Mouse (Mus musculus) CH12.LX (cell line): ENCODE measurements around the gene Hist1h4f. TPM values are rescaled to one million over a fixed set of nuclear protein-coding genes. Genes with fewer than 3 reads are reported as not detected.
"Not testable (repeated sequence)": the region's sequence is repeated elsewhere in the genome, so short reads cannot be mapped to it uniquely, and the experiment has no call there.

Source experiments
- DNase-seq: peaks from one replicate; pipeline ENCODE4 v3.0.0-alpha.2; 2013; ENCODE audit errors: extremely low read depth
- H3K27ac ChIP-seq: 2 replicates; pipeline ENCODE4 v1.5.1; 2012; ENCODE audit warnings: low read depth, mild to moderate bottlenecking, control low read depth, moderate library complexity; ENCODE audit not compliant: insufficient read depth
- H3K27me3 ChIP-seq: replicated peaks from 2 replicates; pipeline ENCODE3; 2012; ENCODE audit warnings: inconsistent platforms
- H3K36me3 ChIP-seq, 2 experiments: replicated peaks in 1 of 2; 2 replicates each; pipeline versions ENCODE3 to v1.6.1; 2012; ENCODE audit warnings: inconsistent platforms in 1 of 2, low read length in 1 of 2, mild to moderate bottlenecking in 1 of 2, mixed read lengths in 1 of 2, moderate library complexity in 1 of 2; ENCODE audit not compliant: control insufficient read depth in 1 of 2, insufficient read depth in 1 of 2
- H3K4me1 ChIP-seq, 2 experiments: 2 replicates each; pipeline ENCODE4 v1.6.1; 2012; ENCODE audit warnings: inconsistent platforms in 1 of 2, moderate library complexity in 1 of 2; ENCODE audit not compliant: insufficient read depth in 2 of 2, control insufficient read depth in 1 of 2
- H3K4me2 ChIP-seq: 2 replicates; pipeline ENCODE4 v1.6.1; 2012; ENCODE audit warnings: low read depth, mild to moderate bottlenecking, control low read depth; ENCODE audit not compliant: poor library complexity, insufficient read depth, severe bottlenecking
- H3K4me3 ChIP-seq, 3 experiments: fragments of 150-350 bp in 1 of 3; sonication (generic) in 1 of 3; replicated peaks in 1 of 3; 2 replicates each; pipeline versions ENCODE3 to v1.5.1; 2011 to 2012; ENCODE audit warnings: low read depth in 2 of 3, low read length in 2 of 3, mild to moderate bottlenecking in 2 of 3, moderate library complexity in 2 of 3, control low read depth in 1 of 3, improper control_type of control experiment in 1 of 3, inconsistent platforms in 1 of 3, mixed read lengths in 1 of 3; ENCODE audit not compliant: poor library complexity in 1 of 3
- H3K79me2 ChIP-seq: replicated peaks from 2 replicates; pipeline ENCODE4 v1.6.1; 2012; ENCODE audit warnings: mild to moderate bottlenecking, moderate library complexity; ENCODE audit not compliant: control insufficient read depth, poor library complexity, insufficient read depth, severe bottlenecking; ENCODE audit errors: extremely low read depth
- H3K9ac ChIP-seq: 2 replicates; pipeline ENCODE4 v1.6.1; 2012; ENCODE audit warnings: low read depth, mild to moderate bottlenecking, control low read depth, moderate library complexity; ENCODE audit not compliant: insufficient read depth
- H3K9me3 ChIP-seq: replicated peaks from 2 replicates; pipeline ENCODE3; 2012; ENCODE audit warnings: low read length, inconsistent platforms, mixed read lengths
- ELF1 ChIP-seq: IDR thresholded peaks from 2 replicates; pipeline ENCODE4 v1.6.1; 2014; ENCODE audit warnings: low read depth, mild to moderate bottlenecking, inconsistent platforms, low read length, improper control_type of control experiment
- HCFC1 ChIP-seq: IDR thresholded peaks from 2 replicates; pipeline ENCODE4 v1.6.1; 2012; ENCODE audit warnings: low read depth, mild to moderate bottlenecking, inconsistent platforms, low read length, improper control_type of control experiment
- IRF4 ChIP-seq: IDR thresholded peaks from 2 replicates; pipeline ENCODE4 v1.6.1; 2014; ENCODE audit warnings: low read depth, mild to moderate bottlenecking, inconsistent platforms, low read length, improper control_type of control experiment
- KAT2A ChIP-seq: IDR thresholded peaks from 2 replicates; pipeline ENCODE4 v1.6.1; 2012; ENCODE audit warnings: low read length, improper control_type of control experiment, inconsistent platforms; ENCODE audit not compliant: insufficient replicate concordance
- MXI1 ChIP-seq: IDR thresholded peaks from 2 replicates; pipeline ENCODE4 v1.6.1; 2011; ENCODE audit warnings: mild to moderate bottlenecking, low read depth, low read length, improper control_type of control experiment
- MYC ChIP-seq: IDR thresholded peaks from 2 replicates; pipeline ENCODE4 v1.6.1; 2011; ENCODE audit warnings: low read depth, mild to moderate bottlenecking, improper control_type of control experiment, low read length
- NELFE ChIP-seq: IDR thresholded peaks from 2 replicates; pipeline ENCODE4 v1.6.1; 2011; ENCODE audit warnings: low read depth, low read length, improper control_type of control experiment
- NRF1 ChIP-seq: IDR thresholded peaks from 2 replicates; pipeline ENCODE4 v1.6.1; 2014; ENCODE audit warnings: low read depth, mild to moderate bottlenecking, inconsistent platforms, low read length, improper control_type of control experiment, moderate library complexity
- POLR2A ChIP-seq: IDR thresholded peaks from 2 replicates; pipeline ENCODE4 v1.6.1; 2011; ENCODE audit warnings: low read depth, mild to moderate bottlenecking, improper control_type of control experiment, low read length
- POLR2AphosphoS2 ChIP-seq: IDR thresholded peaks from 2 replicates; pipeline ENCODE4 v1.6.1; 2011; ENCODE audit warnings: low read depth, low read length, improper control_type of control experiment
- SIN3A ChIP-seq: IDR thresholded peaks from 2 replicates; pipeline ENCODE4 v1.6.1; 2012; ENCODE audit warnings: low read length, improper control_type of control experiment, inconsistent platforms
- TBP ChIP-seq: conservative IDR thresholded peaks from 2 replicates; pipeline ENCODE4 v1.6.1; 2011; ENCODE audit warnings: low read depth, low read length, improper control_type of control experiment
- TCF12 ChIP-seq: IDR thresholded peaks from 2 replicates; pipeline ENCODE4 v1.6.1; 2014; ENCODE audit warnings: low read depth, mild to moderate bottlenecking, inconsistent platforms, low read length, improper control_type of control experiment
- UBTF ChIP-seq: IDR thresholded peaks from 2 replicates; pipeline ENCODE4 v1.6.1; 2012; ENCODE audit warnings: low read depth, mild to moderate bottlenecking, inconsistent platforms, low read length, improper control_type of control experiment, moderate library complexity
- USF2 ChIP-seq: conservative IDR thresholded peaks from 2 replicates; pipeline ENCODE4 v1.6.1; 2011; ENCODE audit warnings: low read depth, low read length, improper control_type of control experiment
- ZC3H11A ChIP-seq: IDR thresholded peaks from 2 replicates; pipeline ENCODE4 v1.6.1; 2012; ENCODE audit warnings: low read depth, mild to moderate bottlenecking, inconsistent platforms, low read length, improper control_type of control experiment
- ZMIZ1 ChIP-seq: IDR thresholded peaks from 2 replicates; pipeline ENCODE4 v1.6.1; 2012; ENCODE audit warnings: low read depth, mild to moderate bottlenecking, inconsistent platforms, low read length, improper control_type of control experiment
- ZNF384 ChIP-seq: IDR thresholded peaks from 2 replicates; pipeline ENCODE4 v1.6.1; 2012; ENCODE audit warnings: low read depth, low read length, improper control_type of control experiment, inconsistent platforms
- dilution Hi-C: fragments of 300-500 bp; cut with MboI; formaldehyde crosslinking; loops from 2 replicates; pipeline ENCODE4 v1.14.3; 2020; ENCODE audit warnings: low sequenced_read_pairs; ENCODE audit not compliant: extremely low pct_unique_long_range_greater_than_20kb, extremely low pct_ligation_motif_present
- in situ Hi-C: fragments of 300-500 bp; cut with MboI; formaldehyde crosslinking; loops from 3 replicates; pipeline ENCODE4 v1.14.3; 2019; ENCODE audit warnings: low sequenced_read_pairs, low pct_ligation_motif_present, low pct_unique_long_range_greater_than_20kb, mixed read lengths
- polyA plus RNA-seq: library from polyadenylated mRNA; unstranded; fragments of >175 nt; gene quantifications from 2 replicates; pipeline ENCODE4 v1.2.1, GENCODE M21; 2012; ENCODE audit warnings: low read depth; ENCODE audit not compliant: insufficient read length
- total RNA-seq, 2 experiments: library from RNA; depleted of rRNA; stranded (reverse); fragments of 300-350 nt in 1 of 2; fragments of >200 nt in 1 of 2; gene quantifications; 2 replicates each; pipeline ENCODE4 v1.2.3; 2012 to 2014

The Hist1h4f gene
- total and polyA plus RNA-seq, 3 experiments, result 9.0 to 4,902 (median 27.1) TPM

- TF ChIP-seq KAT2A (0 out of 2 replicates have a peak, but pooled peaks have one; percentile 67), NRF1 (no peak), USF2 (no peak), MYC (peak; percentile 82), IRF4 (peak; percentile 8; the same call in 1 of the 2 replicates), MXI1 (peak; percentile 31; the same call in 1 of the 2 replicates), TBP (peak; percentile 99), ZNF384 (no peak), ZC3H11A (no peak)
These were observed 7.3 kb downstream of the Hist1h4f start, which contains the start of gene Hist1h3f (continued) for GRCm38 (mm10) chr13:23543965-23544786.

GRCm38 (mm10) chr13:23542999-23543607 lies 8.3 kb downstream of the Hist1h4f start, which contains the start of gene Hist1h2bh:
TSS of gene Hist1h2bh (minus strand) at chr13:23543392.
- not testable (repeated sequence) for H3K36me3 ChIP-seq
- H3K4me3 ChIP-seq, result peak within 1 kb of the TSS; percentile 50 to 72 (median 51)
- DNase-seq, result peak; percentile 98
- peak within 1 kb of the TSS; percentile 97 for H3K9ac ChIP-seq
- peaks cover 3 to 29% of the 10 kb centered on the region in 2 experiments; a peak in 3 of 4 replicates for H3K4me1 ChIP-seq
- peak within 1 kb of the TSS; percentile 84 for H3K4me2 ChIP-seq
- TF ChIP-seq NELFE (peak; percentile 99), ELF1 (0 out of 2 replicates have a peak, but pooled peaks have one; percentile 9), ZMIZ1 (peak; percentile 99), POLR2A (peak; percentile 99), TBP (peak; percentile 99), POLR2AphosphoS2 (peak; percentile 98), SIN3A (0 out of 2 replicates have a peak, but pooled peaks have one; percentile 18), TCF12 (peak; percentile 93), NRF1 (peak; percentile 63), UBTF (peak; percentile 98), HCFC1 (peak; percentile 53; the same call in 1 of the 2 replicates)
- TF ChIP-seq, all 38 proteins: peak for 11; not testable (repeated sequence) for 27
- H3K27ac ChIP-seq, result peak within 1 kb of the TSS; percentile 97
- dilution Hi-C loops, H3K27me3 ChIP-seq, H3K79me2 ChIP-seq, H3K9me3 ChIP-seq, in situ Hi-C loops: not testable (repeated sequence)
